Mouse (Mus musculus) yolk sac, embryonic 10.5 days (tissue): ENCODE measurements around the gene Cpvl.
A peak's percentile ranks its signal among the peaks of the same experiment; 100 is the strongest.

Source experiments
- DNase-seq: peaks from one replicate; pipeline ENCODE4 v3.0.0-alpha.2; 2017; ENCODE audit warnings: low spot score

Gene Cpvl

DNA sequence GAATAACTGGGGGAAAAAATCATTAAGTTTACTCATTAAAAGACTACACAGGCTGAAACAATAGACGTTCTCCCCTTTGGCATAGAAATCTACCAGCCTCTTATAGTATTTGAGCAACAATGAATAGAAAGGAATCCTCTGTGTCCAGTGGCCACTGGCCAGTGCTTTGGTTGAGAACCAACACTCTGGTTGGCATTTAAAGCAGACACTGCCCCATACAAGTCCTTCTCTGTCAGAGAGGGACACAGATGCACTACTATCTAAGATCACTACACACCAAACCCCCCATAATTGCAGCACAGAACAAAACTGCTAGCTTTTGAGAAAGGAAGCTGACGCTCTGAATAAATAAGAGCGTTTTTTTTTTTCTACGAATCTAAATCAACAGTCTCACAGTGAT lies 93.5 kb downstream of the Cpvl start:
- no peak for DNase-seq

DNA sequence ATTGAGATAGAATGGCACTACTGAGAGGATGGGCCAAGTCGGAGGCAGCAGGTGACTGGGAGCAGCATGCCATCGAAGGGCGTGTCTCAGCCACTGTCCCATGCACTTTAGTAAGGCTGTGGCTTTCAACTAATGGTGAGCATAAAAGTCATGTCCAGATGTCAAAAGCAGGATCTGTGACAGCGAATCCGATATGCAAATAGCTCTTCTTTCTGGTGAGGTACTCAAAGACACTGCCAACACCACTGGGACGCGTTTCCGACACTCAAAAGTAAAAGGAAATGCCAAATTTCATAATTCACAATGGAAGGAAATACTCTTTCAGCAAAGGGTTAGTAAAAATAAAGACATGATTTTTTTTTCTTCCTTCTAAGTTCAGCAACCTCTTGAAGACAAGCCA lies 94.0 kb downstream of the Cpvl start:
- no peak for DNase-seq

DNA sequence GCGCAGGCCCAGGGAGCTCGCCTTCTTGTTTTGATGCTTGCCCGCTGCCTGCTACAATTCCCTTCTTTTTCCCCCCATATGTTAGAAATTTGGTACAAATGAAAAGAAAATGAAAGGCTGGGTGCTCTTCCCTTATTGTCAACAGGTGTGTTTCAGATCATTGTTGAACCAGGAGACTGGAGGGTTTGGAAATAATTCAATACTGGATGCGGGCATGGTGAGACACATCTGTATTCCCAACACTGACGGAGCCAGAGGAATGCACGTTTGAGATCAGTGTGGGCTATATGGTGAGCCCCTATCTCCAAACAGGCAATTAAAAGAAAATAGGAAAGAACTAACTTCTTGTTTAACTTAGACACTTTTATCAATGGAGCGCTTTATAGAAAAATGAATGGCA lies 95.1 kb downstream of the Cpvl start:
- no peak for DNase-seq

DNA sequence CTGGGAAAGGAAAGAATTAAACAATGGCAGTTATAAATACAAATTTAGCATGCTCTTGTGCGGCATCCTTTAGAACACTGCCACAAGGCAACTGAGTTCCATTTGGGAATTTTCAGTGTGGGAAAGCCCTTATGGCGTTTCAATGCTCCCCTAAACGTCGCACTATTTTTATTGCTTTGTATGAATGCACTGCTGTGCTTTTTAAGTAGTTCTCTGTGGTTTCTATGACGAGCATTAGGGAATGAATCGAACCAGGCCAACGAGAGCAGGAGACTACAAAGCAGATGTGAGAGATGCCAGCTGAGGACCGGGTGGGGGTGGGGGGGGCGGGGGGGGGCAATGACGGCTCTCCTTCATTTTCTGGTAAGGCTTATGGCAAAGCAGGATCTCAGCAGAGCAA lies 96.8 kb downstream of the Cpvl start:
- DNase-seq = no peak

DNA sequence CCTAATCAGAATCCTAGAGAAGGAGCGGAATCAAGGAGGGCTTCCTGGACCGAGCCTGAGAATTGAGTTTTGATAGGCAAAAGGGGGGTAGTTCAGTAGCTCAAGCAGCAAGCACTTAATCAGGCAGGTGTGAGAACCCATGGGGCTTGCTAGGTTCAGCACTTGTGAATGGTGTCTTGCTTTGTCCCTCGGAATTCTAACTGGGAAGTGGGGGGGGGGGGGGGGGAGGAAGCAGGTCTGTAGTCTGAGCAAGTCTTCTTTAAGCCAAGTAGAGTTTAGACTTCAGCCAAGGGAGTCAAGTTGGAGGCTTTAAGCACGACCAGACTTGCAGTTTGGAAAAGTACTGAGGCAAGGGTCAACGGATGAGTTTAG lies 97.2 kb downstream of the Cpvl start:
- DNase-seq = no peak

DNA sequence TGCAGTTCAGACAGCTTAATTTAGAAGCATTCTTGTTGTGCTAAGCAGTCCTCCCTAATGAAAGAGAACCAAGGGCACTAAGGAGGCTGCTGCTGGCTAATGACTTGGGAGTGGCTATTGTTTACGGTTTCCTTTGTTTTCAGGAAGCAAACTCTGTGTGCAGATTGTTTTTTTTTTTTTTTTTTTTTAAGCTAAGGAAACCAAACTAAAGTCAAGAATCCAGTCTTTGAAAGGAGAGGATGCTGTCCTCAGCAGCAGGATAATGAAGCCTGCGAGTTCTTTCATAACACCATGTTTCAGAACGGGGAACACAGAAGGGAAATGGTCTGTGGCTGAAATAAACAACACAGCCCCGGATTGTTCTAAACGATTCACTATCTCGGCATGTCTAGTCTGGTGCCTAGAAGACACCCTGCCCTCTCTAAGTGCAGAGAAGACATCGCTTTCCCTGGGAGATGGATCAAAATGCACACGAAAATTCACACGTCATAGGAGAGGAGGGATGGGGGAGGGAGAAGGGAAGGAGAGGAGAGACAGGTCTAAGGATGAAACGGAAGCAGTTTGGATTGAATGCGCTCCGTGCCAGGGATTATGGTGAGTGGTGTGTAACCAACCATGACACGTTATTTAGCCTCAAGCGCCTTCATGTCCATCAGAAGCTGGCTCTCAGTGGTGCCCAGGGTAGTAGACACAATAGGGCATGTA lies 97.8 kb downstream of the Cpvl start:
- no peak for DNase-seq

DNA sequence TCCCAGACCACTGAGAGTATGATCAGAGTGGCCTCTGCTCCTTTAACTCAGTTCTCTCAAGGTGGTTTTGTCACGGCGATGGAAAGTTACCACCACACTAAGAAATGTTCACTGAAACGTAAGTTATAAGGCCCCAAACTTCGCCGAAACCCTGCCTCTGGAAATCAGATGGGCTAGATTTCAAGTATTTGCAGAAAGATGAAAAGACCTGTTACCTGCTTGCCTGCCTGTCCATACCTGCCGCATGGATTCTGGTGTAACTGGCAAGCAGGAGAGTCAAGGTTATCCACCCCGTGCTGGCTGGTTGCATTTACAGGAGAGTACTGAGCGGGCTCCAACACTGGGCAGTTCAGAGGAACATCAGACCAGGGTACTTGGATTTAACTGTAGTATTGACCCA lies 98.9 kb downstream of the Cpvl start:
- no peak for DNase-seq

DNA sequence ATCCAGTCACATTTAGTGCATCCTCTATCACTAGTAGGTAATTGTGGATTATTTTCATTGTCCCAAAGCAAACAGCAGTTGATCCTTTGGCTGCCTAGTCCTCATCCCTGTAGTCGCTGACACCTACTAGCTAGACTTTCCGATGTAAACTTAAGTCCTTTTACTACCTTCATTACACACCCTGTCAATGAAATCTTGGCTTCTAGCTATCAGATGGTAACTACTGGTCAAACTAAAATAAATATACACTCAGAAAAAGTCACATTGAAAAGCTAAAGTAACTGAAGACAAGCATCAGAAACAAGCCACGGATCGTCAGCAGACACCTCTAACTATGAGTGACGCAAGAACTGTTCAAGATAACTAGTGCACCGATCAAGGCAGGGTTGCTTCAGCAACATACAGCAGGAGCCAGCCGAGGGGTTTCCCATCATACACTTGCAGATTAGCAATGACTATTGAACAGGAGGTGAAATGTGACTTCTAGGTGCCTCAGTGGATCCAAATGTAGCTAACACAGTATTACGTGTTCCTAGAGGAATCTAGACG lies 103.5 kb downstream of the Cpvl start:
- DNase-seq = no peak

DNA sequence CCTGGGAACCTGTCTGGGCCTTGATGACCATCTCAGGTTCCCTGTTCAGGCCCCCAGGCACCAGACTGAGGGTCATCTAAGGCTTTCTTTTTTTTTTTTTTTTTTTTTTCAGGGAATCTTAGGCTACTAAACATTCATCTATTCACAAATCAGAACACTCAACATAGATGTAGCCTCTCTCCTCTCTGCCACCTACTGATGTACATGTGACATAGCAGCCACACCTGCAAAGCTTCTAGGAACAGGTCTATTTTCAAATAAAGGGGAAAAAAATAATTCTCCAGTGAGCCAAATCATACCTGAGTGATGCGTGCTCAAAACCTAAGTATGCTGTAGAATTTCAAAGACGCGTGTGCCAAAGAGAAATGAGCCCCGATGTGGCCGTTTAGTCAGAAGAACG lies 106.6 kb downstream of the Cpvl start:
- no peak for DNase-seq

DNA sequence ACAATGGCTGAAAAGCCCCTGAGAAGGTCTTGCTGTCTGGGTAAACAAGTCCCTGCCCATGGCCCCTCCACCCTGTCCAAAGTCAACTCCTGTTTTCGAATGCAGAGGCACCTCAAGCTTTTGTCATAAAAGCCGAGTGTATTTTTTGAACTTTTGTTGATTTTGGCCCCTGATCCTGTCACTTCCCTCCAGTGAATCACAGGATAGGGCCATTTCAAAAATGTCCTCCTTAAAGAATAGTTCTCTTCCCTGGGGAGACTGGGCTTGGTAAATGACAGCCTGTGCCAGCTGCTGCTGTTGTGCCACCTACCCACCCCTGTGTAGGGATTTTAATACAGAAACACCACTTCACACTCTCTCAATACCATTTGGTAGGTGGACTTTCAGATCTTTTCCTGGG lies 115.5 kb downstream of the Cpvl start:
- no peak for DNase-seq

DNA sequence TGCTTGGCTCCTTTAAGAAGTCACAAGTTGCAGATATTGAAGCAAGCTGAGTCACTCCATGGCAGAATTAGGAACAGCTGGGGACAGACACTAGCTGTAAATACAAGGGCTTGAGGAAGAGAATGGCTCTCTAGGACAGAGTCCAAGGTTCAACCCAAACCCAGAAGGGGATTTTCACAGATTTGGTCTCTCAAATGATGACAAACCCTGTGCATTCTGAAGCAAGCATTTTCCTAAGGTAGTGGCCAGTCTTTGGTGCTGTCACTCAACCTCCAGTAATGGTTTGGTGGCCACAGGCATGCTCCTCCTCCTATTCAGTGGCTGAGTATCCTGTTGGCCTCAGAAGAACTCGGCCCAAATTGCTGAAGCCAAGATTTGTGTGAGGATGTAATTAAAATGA lies 119.4 kb downstream of the Cpvl start:
- DNase-seq = no peak

DNA sequence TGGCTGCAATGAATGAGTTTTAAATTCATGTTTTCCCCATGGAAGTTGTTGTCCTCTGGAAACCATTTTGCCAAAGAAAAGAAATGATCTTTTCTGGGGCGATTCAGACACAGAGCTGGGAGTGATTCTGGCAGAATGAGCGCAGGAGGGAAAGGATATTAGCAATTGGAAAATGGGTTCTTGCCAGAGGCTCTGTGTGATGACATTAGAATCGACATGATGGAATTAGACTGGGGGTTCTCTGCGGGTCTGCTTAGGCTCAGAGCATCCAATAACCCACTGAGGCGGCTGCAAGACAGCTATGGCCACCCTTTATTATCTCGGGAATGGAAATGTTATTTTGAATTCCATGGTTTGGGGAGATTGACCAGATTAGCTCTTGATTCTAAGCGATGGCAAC lies 120.6 kb downstream of the Cpvl start:
- no peak for DNase-seq

DNA sequence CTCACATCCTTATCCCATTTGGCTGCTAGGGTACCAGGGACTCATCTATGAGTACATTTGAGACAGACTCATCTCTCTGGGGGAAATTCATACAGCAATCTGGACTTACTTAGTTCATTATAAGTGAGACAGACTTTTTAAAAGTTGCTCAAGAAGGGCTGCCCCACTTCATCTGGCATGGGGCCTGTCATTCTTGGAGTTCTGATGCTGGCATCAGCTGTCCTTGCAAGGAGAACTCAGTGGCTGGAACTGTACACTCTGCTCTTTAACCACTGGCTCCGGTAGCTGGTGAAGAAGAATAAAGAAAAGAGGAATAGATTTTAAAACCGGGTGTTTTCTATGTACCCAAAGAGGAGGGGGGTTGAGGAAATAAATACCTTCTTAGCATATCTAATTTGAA lies 121.7 kb downstream of the Cpvl start:
- DNase-seq = no peak

DNA sequence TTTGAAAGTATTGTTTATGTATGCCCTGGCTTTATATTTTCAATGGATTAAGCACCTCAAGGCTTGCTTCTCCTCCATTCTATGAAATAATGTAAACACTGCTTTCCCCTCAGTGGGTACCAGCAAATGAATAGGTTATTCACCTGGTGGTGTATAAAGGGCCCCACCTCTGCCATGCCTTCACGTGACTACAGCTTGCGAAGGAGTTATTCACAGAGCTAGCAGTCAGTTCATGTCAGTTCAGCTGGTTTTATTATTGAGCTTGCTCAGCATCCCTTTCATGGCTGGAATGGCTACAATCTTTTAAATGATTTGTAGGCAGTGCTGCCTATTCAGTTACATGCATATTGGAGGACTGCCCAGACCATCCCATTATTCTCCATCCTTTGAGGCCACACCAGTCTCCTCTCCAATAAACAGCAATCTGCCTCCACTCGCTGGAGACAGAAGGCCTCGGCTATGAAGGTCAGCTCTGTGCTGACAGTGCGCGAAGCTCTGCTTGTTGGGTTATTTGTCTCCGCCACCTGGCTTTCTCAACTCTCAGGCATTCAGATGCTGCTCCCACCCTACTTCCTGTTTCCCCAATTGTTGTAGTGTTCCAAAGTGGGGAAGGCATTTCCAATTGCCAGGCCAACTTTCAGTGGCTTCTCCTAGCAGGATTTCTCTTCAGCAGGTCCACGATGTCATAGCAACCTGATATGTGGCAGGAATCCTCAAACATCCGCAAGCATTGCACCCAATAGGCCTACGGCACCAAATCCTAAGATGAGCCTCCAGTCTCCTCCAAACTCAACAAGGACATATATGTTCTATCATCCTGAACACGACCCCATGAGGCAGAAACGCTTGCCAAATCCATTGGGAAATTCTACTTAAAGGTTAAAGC lies 123.3 kb downstream of the Cpvl start:
- DNase-seq = no peak

DNA sequence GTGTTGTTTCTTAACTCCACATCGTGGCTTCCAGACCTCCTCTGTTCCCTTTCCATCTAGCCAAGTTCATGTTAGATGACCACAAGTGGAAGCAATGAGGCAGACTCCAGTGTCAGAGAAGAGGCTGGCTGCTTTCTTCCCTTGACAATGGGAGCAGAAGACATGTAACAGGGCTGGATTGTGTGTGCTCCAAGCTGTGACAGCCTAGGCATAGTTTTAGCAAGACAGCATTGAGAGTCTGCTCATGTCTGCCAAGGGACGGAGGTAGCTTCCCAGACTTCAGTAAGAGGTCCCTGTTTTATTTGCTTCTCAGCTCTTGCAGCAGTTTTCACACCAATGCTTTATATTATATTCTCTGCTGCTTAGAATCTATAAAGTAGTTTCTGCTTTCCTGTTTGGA lies 124.2 kb downstream of the Cpvl start:
- no peak for DNase-seq

DNA sequence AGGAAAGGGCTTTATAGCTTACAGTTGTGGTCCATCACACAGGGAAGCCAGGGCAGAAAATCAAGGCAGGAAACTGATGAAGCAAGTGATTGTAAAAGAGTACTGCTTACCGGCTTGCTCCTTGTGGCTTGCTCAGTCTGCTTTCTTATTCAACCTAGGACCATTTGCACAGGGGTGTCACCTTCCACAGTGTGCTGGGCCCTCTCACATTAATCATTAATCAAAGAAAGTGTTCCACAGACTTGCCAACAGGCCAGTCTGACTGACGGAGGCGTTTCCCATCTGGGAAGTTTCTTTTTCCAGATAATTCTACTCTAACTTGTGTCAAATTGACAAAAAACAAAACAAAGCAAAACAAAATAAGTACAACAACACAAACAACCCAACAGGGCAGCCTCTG lies 124.9 kb downstream of the Cpvl start:
- peak; percentile 12 for DNase-seq

DNA sequence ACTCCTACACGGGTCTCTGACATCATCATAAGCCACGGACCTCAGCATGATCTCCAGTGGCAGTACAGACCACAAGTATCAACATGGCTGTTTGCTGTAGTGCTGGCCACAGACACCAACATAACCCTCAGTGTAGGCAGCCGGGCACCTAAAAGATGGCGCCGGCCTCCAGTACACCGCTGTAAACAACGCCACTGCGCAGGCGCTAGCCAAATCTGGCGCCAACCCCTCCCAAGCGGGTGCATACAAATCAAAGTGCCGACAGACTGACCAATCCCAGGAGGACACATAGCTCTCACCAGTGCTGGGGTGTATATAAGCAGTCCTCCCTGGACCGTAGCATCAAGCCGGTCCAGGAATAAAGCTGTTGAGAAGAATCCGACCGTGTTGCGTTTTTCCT lies 133.8 kb downstream of the Cpvl start:
- DNase-seq = no peak

DNA sequence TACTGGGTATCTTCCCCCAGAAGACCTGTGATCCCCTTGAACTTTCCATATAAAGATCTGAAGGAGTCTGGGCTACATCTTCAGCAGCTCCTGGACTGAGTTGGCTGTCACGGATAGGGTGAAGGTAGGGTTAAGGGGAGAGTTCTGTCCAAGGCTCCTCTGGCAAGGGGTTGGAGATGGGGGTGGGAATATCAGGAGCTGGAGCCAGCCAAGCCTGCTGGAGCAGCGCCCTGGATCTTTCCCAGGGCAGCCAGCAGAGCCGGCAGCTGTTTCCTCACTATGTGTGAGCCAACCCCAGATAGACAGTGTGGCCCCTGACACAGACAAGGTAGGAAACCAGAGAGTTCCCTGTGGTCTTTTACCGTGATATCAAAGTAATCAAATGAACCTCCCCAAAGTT lies 153.3 kb downstream of the Cpvl start:
- no peak for DNase-seq
